Mouse (Mus musculus): Measurements from ENCODE around the gene Rasl11a. TPM values are rescaled to one million over a fixed set of nuclear protein-coding genes. Genes with fewer than 3 reads are reported as not detected.

Rasl11a gene
- polyA plus RNA-seq, 1 experiment from 2014 or later: 22.6 TPM

- peaks cover 36% of the 10 kb centered on the region for H3K36me3 ChIP-seq
- H3K9ac ChIP-seq (replicated peaks): peak within 1 kb of the TSS; percentile 93
- peak within 1 kb of the TSS; percentile 82 for H3K27ac ChIP-seq (replicated peaks)
- H3K4me1 ChIP-seq: peaks cover 9% of the 10 kb centered on the region
- peak within 1 kb of the TSS; percentile 73 for H3K4me2 ChIP-seq (replicated peaks)
- ATAC-seq (ENCODE audit: low FRiP score, low read depth): peak; percentile 97
- H3K4me3 ChIP-seq: peak within 1 kb of the TSS; percentile 90
- no peaks in the 10 kb centered on the region for H3K9me3 ChIP-seq
- no peaks in the 10 kb centered on the region for H3K27me3 ChIP-seq
- WGBS: under 1% methylated on average over 60 of the region's 60 CpGs
Measured at GRCm38 (mm10) chr5:146832769-146833448, 12.0 kb upstream of the Rasl11a start, which contains the start of gene Rpl21. Gene Rpl21 (plus strand): TSS chr5:146832890.

DNA sequence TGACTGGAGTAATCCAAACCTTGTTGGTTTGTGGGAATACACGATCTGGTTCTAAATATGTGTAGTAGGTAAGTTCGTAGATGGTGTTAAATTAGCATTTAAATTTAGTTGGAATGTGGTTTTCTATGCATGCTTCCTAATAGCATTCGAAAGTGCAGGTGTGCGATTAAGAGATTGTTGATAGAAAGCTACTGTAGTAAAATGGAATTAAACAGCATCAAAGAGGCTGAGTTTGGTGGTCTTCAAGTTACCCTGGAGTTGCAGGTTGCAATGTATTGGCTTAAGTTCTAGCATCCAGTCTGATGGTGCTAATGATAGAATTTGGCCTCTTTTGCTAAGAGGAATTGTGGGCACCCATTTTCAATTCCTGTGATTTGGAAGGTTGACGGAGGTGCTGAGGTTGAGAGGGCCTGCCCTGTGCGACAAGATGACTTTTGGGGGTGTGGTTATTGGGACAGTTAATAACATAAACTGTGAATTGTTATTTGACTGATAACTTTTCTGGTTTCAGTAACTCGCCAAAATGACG is 11.1 kb upstream of the Rasl11a start:
- 30% methylated on average over 8 of the region's 8 CpGs for WGBS
- ATAC-seq (ENCODE audit: low FRiP score, low read depth): no peak
- no peaks in the 10 kb centered on the region for H3K27me3 ChIP-seq
- peaks cover 44% of the 10 kb centered on the region for H3K36me3 ChIP-seq
- peak overlapping the region; percentile 90 for H3K4me3 ChIP-seq
- H3K9me3 ChIP-seq: no peaks in the 10 kb centered on the region
- peaks cover 9% of the 10 kb centered on the region for H3K4me1 ChIP-seq
- peak overlapping the region; percentile 82; the same call in 1 of the 2 replicates for H3K27ac ChIP-seq (replicated peaks)
- H3K4me2 ChIP-seq (replicated peaks): peak overlapping the region; percentile 73
- H3K9ac ChIP-seq (replicated peaks): peak overlapping the region; percentile 93

DNA sequence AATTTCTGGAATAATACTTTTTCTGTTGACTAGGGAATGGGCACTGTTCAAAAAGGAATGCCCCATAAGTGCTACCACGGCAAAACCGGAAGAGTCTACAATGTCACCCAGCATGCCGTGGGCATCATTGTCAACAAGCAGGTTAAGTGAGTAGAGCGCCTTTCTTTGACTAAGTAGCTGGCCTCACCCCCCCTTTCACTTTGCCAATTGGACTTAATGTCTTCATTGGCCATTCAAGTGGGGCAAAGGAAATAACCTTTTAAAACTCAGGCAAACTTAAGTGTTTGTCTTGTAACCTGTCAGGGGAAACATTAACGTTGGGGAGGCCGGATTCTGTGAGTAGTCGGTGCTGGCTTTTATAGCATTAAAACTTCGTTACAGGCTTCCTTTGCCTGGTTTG is 9.9 kb upstream of the Rasl11a start:
- Histone ChIP-seq H3K27ac (replicated peaks) (no peak overlapping the region), H3K36me3 (peaks cover 56% of the 10 kb centered on the region), H3K4me1 (peaks cover 9% of the 10 kb centered on the region), H3K4me3 (no peak overlapping the region), H3K9me3 (no peaks in the 10 kb centered on the region), H3K27me3 (no peaks in the 10 kb centered on the region), H3K4me2 (replicated peaks) (no peak overlapping the region), H3K9ac (replicated peaks) (no peak overlapping the region)
- WGBS: 91% methylated on average over 8 of the region's 8 CpGs
- no peak for ATAC-seq (ENCODE audit: low FRiP score, low read depth)

- Histone ChIP-seq H3K36me3 (peaks cover 59% of the 10 kb centered on the region), H3K27me3 (no peaks in the 10 kb centered on the region), H3K9ac (replicated peaks) (no peak overlapping the region), H3K4me3 (no peak overlapping the region), H3K9me3 (no peaks in the 10 kb centered on the region), H3K4me1 (peaks cover 9% of the 10 kb centered on the region), H3K4me2 (replicated peaks) (no peak overlapping the region), H3K27ac (replicated peaks) (no peak overlapping the region)
- ATAC-seq (ENCODE audit: low FRiP score, low read depth): no peak
- 72% methylated on average over 7 of the region's 7 CpGs for WGBS
Measured at GRCm38 (mm10) chr5:146837967-146838720, 6.7 kb upstream of the Rasl11a start.

DNA sequence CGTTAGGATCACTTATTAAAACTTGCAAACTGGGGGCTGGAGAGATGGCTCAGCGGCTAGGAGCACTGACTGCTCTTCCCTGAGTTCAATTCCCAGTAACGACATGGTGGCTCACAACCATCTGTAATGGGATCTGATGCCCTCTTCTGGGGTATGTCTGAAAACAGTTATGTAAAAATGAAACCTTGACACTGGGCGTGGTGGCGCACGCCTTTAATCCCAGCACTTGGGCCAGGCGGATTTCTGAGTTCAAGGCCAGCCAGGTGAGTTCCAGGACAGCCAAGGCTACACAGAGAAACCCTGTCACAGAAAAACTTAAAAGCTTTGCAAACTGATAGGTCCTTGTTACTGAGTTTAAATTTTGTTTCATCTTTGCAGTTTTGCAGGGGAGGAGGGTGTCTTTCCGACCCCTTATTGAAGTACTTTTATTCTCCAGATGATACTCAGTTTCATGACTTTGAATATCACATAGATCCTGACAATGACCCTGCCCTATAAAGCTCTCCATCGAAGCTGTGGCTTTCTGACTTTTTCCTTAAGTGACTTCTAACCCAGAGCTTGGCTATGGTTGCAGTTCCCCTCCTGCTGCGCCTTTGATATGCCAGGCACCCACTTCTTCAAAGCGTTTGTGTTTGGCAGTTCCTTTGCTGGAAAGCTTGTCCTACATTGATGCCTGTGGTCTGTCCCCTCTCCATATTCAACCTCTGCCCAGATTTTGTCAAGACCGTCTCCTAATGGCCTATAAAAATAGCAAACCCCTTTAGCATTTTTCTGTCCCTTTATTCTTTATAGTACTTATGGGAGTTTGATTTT is 5.8 kb upstream of the Rasl11a start:
- peaks cover 59% of the 10 kb centered on the region for H3K36me3 ChIP-seq
- WGBS: 53% methylated on average over 12 of the region's 12 CpGs
- ATAC-seq (ENCODE audit: low FRiP score, low read depth): no peak

GRCm38 (mm10) chr5:146839760-146840159 is 5.1 kb upstream of the Rasl11a start:
- Histone ChIP-seq H3K27ac (replicated peaks) (no peak overlapping the region), H3K4me2 (replicated peaks) (no peak overlapping the region), H3K9me3 (no peaks in the 10 kb centered on the region), H3K27me3 (no peaks in the 10 kb centered on the region), H3K36me3 (peaks cover 54% of the 10 kb centered on the region), H3K4me1 (peaks cover 7% of the 10 kb centered on the region; the same call in 1 of the 2 replicates), H3K9ac (replicated peaks) (no peak overlapping the region), H3K4me3 (no peak overlapping the region)
- WGBS: 55% methylated on average over 5 of the region's 5 CpGs
- no peak for ATAC-seq (ENCODE audit: low FRiP score, low read depth)

More for the DNA sequence above, 5.8 kb upstream of the Rasl11a start:
- Histone ChIP-seq H3K4me3 (no peak overlapping the region), H3K27ac (replicated peaks) (no peak overlapping the region), H3K27me3 (no peaks in the 10 kb centered on the region), H3K4me2 (replicated peaks) (no peak overlapping the region), H3K9me3 (no peaks in the 10 kb centered on the region), H3K4me1 (peaks cover 6% of the 10 kb centered on the region), H3K9ac (replicated peaks) (no peak overlapping the region)

GRCm38 (mm10) chr5:146840422-146840821 is 4.4 kb upstream of the Rasl11a start:
- no peak for ATAC-seq (ENCODE audit: low FRiP score, low read depth)
- H3K4me3 ChIP-seq: no peak overlapping the region

DNA sequence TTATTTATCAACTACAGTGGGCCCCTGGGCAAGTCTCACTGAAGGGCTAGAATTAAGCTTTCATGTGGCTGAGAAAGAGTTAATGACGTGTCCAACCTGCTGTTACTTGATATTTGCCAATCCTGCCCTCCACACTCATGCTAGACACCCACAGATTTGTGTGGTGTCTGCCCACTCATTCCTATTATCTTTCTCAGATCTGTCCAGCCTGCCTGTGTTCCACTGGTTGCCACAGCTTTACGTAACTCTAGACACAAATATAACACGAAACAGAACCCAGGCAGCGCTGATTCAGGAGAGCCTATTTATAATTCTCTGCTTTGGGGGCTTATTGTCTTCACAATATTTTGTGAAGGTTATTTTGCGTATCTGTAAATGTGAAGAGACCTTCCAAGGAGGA is 3.6 kb upstream of the Rasl11a start:
- ATAC-seq (ENCODE audit: low FRiP score, low read depth): no peak

More at GRCm38 (mm10) chr5:146840422-146840821, 4.4 kb upstream of the Rasl11a start:
- Histone ChIP-seq H3K9me3 (no peaks in the 10 kb centered on the region), H3K36me3 (peaks cover 47% of the 10 kb centered on the region), H3K27me3 (no peaks in the 10 kb centered on the region), H3K4me1 (peaks cover 7% of the 10 kb centered on the region; the same call in 1 of the 2 replicates), H3K9ac (replicated peaks) (no peak overlapping the region), H3K27ac (replicated peaks) (no peak overlapping the region), H3K4me2 (replicated peaks) (no peak overlapping the region)
- WGBS: 90% methylated on average over 4 of the region's 4 CpGs

GRCm38 (mm10) chr5:146841996-146842395 is 2.9 kb upstream of the Rasl11a start:
- H3K4me1 ChIP-seq: peaks cover 15% of the 10 kb centered on the region
- no peaks in the 10 kb centered on the region for H3K9me3 ChIP-seq
- H3K4me3 ChIP-seq: no peak overlapping the region
- no peak overlapping the region for H3K4me2 ChIP-seq (replicated peaks)
- no peak for ATAC-seq (ENCODE audit: low FRiP score, low read depth)
- no peak overlapping the region for H3K27ac ChIP-seq (replicated peaks)
- WGBS: 94% methylated on average over 4 of the region's 4 CpGs
- no peaks in the 10 kb centered on the region for H3K27me3 ChIP-seq
- H3K36me3 ChIP-seq: peaks cover 31% of the 10 kb centered on the region
- no peak overlapping the region for H3K9ac ChIP-seq (replicated peaks)

More for the DNA sequence above, 3.6 kb upstream of the Rasl11a start:
- no peak overlapping the region for H3K4me3 ChIP-seq
- 92% methylated on average over 5 of the region's 5 CpGs for WGBS
- no peaks in the 10 kb centered on the region for H3K27me3 ChIP-seq
- peaks cover 15% of the 10 kb centered on the region for H3K4me1 ChIP-seq
- H3K9ac ChIP-seq (replicated peaks): no peak overlapping the region
- peaks cover 38% of the 10 kb centered on the region for H3K36me3 ChIP-seq
- no peak overlapping the region for H3K4me2 ChIP-seq (replicated peaks)
- no peak overlapping the region for H3K27ac ChIP-seq (replicated peaks)
- no peaks in the 10 kb centered on the region for H3K9me3 ChIP-seq

- H3K27me3 ChIP-seq: no peaks in the 10 kb centered on the region
- peaks cover 15% of the 10 kb centered on the region for H3K4me1 ChIP-seq
- H3K27ac ChIP-seq (replicated peaks): peak overlapping the region; percentile 78
- 0 out of 2 replicates have a peak, but pooled peaks cover 7% of the 10 kb centered on the region for H3K36me3 ChIP-seq
- peak overlapping the region; percentile 61 for H3K4me2 ChIP-seq (replicated peaks)
- peak overlapping the region; percentile 73 for H3K4me3 ChIP-seq
- peak; percentile 61 for ATAC-seq (ENCODE audit: low FRiP score, low read depth)
- H3K9me3 ChIP-seq: no peaks in the 10 kb centered on the region
- 8% methylated on average over 6 of the region's 6 CpGs for WGBS
- H3K9ac ChIP-seq (replicated peaks): peak overlapping the region; percentile 83
Measured at GRCm38 (mm10) chr5:146844301-146844941, 450 bp upstream of the Rasl11a start.

- H3K4me2 ChIP-seq (replicated peaks): peak overlapping the region; percentile 61
- no peak overlapping the region for H3K27ac ChIP-seq (replicated peaks)
- ATAC-seq (ENCODE audit: low FRiP score, low read depth): no peak
- H3K9ac ChIP-seq (replicated peaks): no peak overlapping the region
- H3K4me3 ChIP-seq: peak overlapping the region; percentile 73; the same call in 1 of the 2 replicates
- H3K4me1 ChIP-seq: peaks cover 15% of the 10 kb centered on the region
- 90% methylated on average over 2 of the region's 2 CpGs for WGBS
- no peaks in the 10 kb centered on the region for H3K36me3 ChIP-seq
- no peaks in the 10 kb centered on the region for H3K9me3 ChIP-seq
- no peaks in the 10 kb centered on the region for H3K27me3 ChIP-seq
Measured at GRCm38 (mm10) chr5:146846489-146846888, 1.6 kb downstream of the Rasl11a start.
